Mouse (Mus musculus) lung, embryonic 16.5 days (tissue): ENCODE results near the gene Ovol1. TPM values are rescaled to one million over a fixed set of nuclear protein-coding genes. Genes with fewer than 3 reads are reported as not detected.

Experiments
- ATAC-seq: fragments of 200-750 bp; cut with Nextera tagmentation; 2 replicates; pipeline ENCODE4 v1.8.0; 2017; ENCODE audit warnings: low read depth, mild to moderate bottlenecking, moderate library complexity
- H3K27ac ChIP-seq: fragments of 300-500 bp; sonication (generic); 2 replicates; pipeline ENCODE4 v1.5.1; 2014; ENCODE audit warnings: mild to moderate bottlenecking, control low read depth, low read length
- H3K27me3 ChIP-seq: fragments of 300-500 bp; sonication (generic); 2 replicates; pipeline ENCODE4 v1.6.1; 2014; ENCODE audit warnings: low read depth, low read length, mixed read lengths; ENCODE audit not compliant: control insufficient read depth, insufficient read depth
- H3K36me3 ChIP-seq: fragments of 300-500 bp; sonication (generic); 2 replicates; pipeline ENCODE4 v1.6.1; 2014; ENCODE audit warnings: low read length; ENCODE audit not compliant: control insufficient read depth, insufficient read depth
- H3K4me1 ChIP-seq: fragments of 300-500 bp; sonication (generic); replicated peaks from 2 replicates; pipeline ENCODE4 v1.6.1; 2014; ENCODE audit warnings: low read length, mixed read lengths; ENCODE audit not compliant: control insufficient read depth, insufficient read depth
- H3K4me2 ChIP-seq: fragments of 300-500 bp; sonication (generic); 2 replicates; pipeline ENCODE4 v1.6.1; 2014; ENCODE audit warnings: low read depth, low read length, control low read depth
- H3K4me3 ChIP-seq: fragments of 300-500 bp; sonication (generic); 2 replicates; pipeline ENCODE4 v1.5.1; 2014; ENCODE audit warnings: mild to moderate bottlenecking, low read length, control low read depth
- H3K9ac ChIP-seq: fragments of 300-500 bp; sonication (generic); 2 replicates; pipeline ENCODE4 v1.6.1; 2014; ENCODE audit warnings: low read length, control low read depth
- H3K9me3 ChIP-seq: fragments of 300-500 bp; sonication (generic); 2 replicates; pipeline ENCODE4 v1.6.1; 2016; ENCODE audit warnings: low read length; ENCODE audit not compliant: control insufficient read depth
- WGBS: fragments of 180-500 bp; shearing (Covaris S2); extraction: QIAGEN DNeasy Blood & Tissue Kit; methylation state at CpG from one replicate; pipeline ENCODE4 v1.1.7; 2014; 5-methylcytosine and 5-hydroxymethylcytosine counted together
- polyA plus RNA-seq: library from polyadenylated mRNA; unstranded; fragments of >200 nt; fragmentation: Nextera tagmentation; extraction: Ambion mirVana; gene quantifications from 2 replicates; pipeline ENCODE4 v1.2.1, GENCODE M21; 2015

The Ovol1 gene
- polyA plus RNA-seq, 1 experiment from 2014 or later = 2.6 TPM

DNA sequence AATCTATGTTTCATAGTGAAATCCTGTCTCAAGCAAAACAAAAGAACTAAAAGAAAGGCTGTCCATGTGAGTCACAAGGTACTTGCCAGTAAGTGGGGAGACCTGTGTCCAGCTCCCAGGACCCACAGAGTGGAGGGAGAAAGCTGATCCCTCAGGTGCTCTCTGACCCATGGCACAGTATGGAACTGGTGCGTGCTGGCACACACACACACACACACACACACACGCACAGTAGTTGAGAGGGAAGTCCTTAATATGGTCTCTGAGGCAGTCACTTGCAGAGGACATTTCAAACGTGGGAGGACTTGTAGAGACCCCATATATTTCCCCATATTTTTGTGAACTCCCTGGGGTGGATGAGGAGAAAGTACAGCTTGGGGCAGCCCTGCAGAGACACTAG is 1.4 kb upstream of the Ovol1 start:
- peaks cover 49% of the 10 kb centered on the region for H3K27me3 ChIP-seq
- H3K9ac ChIP-seq = no peak overlapping the region
- H3K9me3 ChIP-seq = no peaks in the 10 kb centered on the region
- no peak for ATAC-seq
- no peaks in the 10 kb centered on the region for H3K36me3 ChIP-seq
- no peak overlapping the region for H3K4me3 ChIP-seq
- peaks cover 15% of the 10 kb centered on the region; the same call in 1 of the 2 replicates for H3K4me1 ChIP-seq
- no peak overlapping the region for H3K27ac ChIP-seq
- H3K4me2 ChIP-seq = no peak overlapping the region
- WGBS = 42% methylated on average over 3 of the region's 3 CpGs

DNA sequence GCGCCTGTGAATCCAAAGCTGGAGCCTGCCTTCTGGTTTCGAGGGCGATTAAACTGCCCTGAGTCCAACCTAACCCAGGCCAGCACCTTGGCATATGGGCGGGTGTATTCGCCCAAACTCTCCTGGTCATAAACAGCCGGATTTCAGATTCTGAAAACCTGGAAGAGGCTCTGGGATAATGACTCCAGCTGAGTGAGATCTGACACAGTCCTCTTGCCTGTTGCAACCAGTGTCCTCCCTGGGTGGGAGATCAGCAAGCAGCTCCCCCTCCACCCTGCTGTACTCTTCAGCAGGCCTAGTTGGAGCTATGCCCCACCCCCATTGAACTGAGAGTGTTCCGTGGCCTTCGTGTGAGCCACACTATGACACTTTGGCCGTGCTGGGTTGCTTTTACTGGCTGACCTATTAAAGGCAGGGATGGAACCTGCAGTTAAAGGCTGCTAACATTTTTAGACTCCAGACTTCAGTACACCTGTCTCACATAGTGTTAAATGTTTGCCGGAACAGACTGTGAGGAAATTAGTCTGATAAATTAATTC is 875 bp upstream of the Ovol1 start:
- Histone ChIP-seq H3K36me3 (no peaks in the 10 kb centered on the region), H3K27me3 (peaks cover 52% of the 10 kb centered on the region), H3K9ac (peak overlapping the region; percentile 11; the same call in 1 of the 2 replicates), H3K9me3 (no peaks in the 10 kb centered on the region), H3K4me2 (peak overlapping the region; percentile 73), H3K27ac (peak overlapping the region; percentile 78), H3K4me1 (peaks cover 12% of the 10 kb centered on the region; the same call in 1 of the 2 replicates), H3K4me3 (peak overlapping the region; percentile 51)
- no peak for ATAC-seq
- WGBS = 13% methylated on average over 10 of the region's 10 CpGs

DNA sequence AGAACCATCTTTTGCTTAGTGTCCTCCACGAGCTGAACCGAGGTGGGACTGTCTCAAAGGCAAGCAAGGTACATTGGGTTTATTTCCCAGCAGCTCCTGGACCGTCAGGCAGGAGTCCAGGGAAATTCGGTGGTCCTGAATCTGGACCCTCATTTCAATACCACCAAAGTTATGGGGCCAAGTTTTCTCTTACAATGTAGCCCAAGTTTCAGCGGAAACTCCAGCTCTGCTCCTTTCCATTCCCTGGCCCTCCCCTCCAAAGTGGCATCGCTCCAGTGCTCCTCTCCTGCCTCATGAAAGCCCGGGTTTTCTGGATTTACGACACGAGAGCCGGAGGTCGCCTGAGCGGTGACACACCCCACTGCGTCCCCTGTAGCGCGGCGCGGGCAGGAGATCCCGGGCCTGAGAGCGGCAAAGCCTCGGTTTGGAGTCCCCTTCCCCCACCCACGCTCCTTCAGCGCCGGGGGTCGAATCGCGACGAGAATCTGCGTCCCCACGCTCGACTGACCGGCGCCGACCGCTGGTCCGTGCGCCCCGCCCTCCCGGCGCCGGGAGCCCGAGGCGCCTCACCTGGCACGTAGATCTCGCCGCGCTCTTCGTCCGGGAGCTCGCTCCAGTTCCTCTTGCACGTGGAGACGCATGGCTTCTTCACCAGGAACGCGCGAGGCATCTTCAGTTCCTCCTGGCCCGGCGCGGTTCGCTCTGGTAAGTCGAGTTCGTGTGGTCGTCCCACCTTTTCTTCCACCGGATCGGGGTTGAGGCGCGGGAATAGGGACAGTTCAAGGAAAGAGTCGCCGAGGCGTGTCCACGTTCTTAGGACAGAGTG is 602 bp downstream of the Ovol1 start:
- WGBS = under 1% methylated on average over 69 of the region's 69 CpGs
- H3K4me1 ChIP-seq = peaks cover 12% of the 10 kb centered on the region; the same call in 1 of the 2 replicates
- H3K9me3 ChIP-seq = no peaks in the 10 kb centered on the region
- H3K36me3 ChIP-seq = no peaks in the 10 kb centered on the region
- peaks cover 57% of the 10 kb centered on the region for H3K27me3 ChIP-seq
- peak overlapping the region; percentile 56 for H3K9ac ChIP-seq
- peak overlapping the region; percentile 47 for H3K27ac ChIP-seq
- peak overlapping the region; percentile 73 for H3K4me2 ChIP-seq
- H3K4me3 ChIP-seq = peak overlapping the region; percentile 51
- no peak for ATAC-seq

DNA sequence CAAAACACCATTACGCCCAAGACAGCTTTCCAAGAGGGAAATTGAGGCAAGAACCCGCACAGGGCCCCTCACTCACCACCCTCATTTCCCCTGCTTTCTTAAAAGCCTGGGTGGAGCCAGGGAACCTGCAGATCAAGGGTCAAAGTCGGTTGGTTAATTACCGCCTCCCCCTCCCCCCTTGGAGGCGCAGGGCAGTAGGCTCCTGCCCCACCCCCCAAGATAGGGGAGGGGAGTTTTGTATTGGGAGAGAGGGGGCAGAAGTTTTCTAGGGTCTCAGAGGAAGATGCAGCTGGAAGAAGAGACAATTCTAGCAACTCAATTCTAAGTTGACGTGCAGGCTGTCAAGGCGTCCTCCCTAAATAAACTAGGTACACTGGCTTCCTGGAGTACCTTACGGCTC is 1.2 kb downstream of the Ovol1 start:
- WGBS = 17% methylated on average over 8 of the region's 8 CpGs
- H3K4me1 ChIP-seq = peaks cover 15% of the 10 kb centered on the region; the same call in 1 of the 2 replicates
- H3K9me3 ChIP-seq = no peaks in the 10 kb centered on the region
- H3K27me3 ChIP-seq = peaks cover 57% of the 10 kb centered on the region
- H3K4me3 ChIP-seq = peak overlapping the region; percentile 51
- ATAC-seq = no peak
- no peak overlapping the region for H3K27ac ChIP-seq
- H3K9ac ChIP-seq = no peak overlapping the region
- no peaks in the 10 kb centered on the region for H3K36me3 ChIP-seq
- H3K4me2 ChIP-seq = peak overlapping the region; percentile 73

DNA sequence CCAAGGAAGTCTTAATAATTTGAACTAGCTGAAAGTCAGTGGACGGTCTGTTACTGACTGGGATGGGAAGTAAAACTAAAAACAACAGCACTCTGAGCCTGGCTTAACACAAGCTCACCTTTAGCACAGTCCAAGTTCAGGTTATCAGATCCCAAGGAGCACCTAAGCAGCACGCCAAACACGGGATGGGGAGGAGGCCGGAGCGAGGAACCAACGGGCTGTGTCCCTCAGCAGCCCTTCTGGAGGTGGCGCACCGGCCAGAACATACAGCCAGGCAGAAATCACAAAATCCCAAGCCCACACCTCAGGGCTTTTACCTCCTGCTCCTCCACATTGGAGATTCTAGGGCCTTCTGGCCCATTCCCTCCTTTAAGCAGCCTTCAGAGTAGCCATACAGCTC is 1.7 kb downstream of the Ovol1 start:
- H3K27me3 ChIP-seq = peaks cover 54% of the 10 kb centered on the region

DNA sequence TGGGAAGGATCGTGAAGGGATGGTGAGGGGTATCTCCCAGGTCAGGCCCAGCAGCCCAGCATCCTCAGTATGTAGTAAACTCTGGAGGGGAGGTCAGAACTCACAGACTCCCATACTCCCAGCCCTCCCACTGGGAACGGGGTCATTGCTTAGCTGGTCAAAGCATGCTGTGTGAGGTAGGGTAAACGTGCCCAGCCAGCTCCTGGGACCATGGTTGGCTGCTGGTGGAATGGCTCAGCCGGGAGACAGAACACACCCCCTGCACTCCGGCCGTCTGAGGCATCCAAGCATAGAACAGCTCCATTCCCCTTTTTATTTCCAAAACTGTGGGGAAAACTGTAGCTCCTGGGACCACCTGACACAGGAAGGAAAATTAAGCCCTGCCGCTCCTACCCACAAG is 2.3 kb downstream of the Ovol1 start:
- ATAC-seq = no peak
- H3K4me3 ChIP-seq = no peak overlapping the region
- no peak overlapping the region for H3K27ac ChIP-seq
- H3K4me1 ChIP-seq = peaks cover 19% of the 10 kb centered on the region; the same call in 1 of the 2 replicates
- no peaks in the 10 kb centered on the region for H3K36me3 ChIP-seq
- H3K4me2 ChIP-seq = no peak overlapping the region
- no peak overlapping the region for H3K9ac ChIP-seq
- no peaks in the 10 kb centered on the region for H3K9me3 ChIP-seq
- peaks cover 54% of the 10 kb centered on the region for H3K27me3 ChIP-seq
- 46% methylated on average over 7 of the region's 7 CpGs for WGBS

More for the DNA sequence above, 1.7 kb downstream of the Ovol1 start:
- 57% methylated on average over 8 of the region's 8 CpGs for WGBS
- H3K4me1 ChIP-seq = peaks cover 19% of the 10 kb centered on the region; the same call in 1 of the 2 replicates
- H3K4me3 ChIP-seq = peak overlapping the region; percentile 51; the same call in 1 of the 2 replicates
- no peaks in the 10 kb centered on the region for H3K9me3 ChIP-seq
- peak overlapping the region; percentile 73; the same call in 1 of the 2 replicates for H3K4me2 ChIP-seq
- ATAC-seq = no peak
- no peak overlapping the region for H3K27ac ChIP-seq
- no peak overlapping the region for H3K9ac ChIP-seq
- no peaks in the 10 kb centered on the region for H3K36me3 ChIP-seq

DNA sequence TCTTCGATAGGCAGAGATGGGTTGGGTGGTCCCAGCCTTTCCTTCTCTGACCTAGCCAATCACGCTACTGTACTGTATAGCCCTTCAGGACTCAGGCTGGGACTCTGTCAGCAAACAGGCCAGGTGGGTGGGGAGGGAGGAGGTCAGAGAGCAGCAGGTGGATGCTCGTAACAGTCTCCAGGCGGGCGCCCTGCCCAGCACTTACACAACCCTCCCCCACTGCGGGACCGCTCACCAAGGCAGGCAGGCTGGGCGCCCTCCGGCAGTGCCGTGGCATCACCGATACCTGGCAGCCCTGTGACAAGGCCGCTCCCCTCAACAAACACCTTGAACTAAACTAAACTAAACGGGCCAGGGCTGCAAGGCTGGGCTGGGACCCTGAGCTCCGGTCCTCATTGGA is 6.2 kb downstream of the Ovol1 start:
- Histone ChIP-seq H3K27ac (no peak overlapping the region), H3K27me3 (peaks cover 28% of the 10 kb centered on the region), H3K9me3 (no peaks in the 10 kb centered on the region), H3K36me3 (no peaks in the 10 kb centered on the region), H3K9ac (no peak overlapping the region), H3K4me2 (0 out of 2 replicates have a peak overlapping the region, but pooled peaks have one; percentile 1), H3K4me1 (peaks cover 9% of the 10 kb centered on the region; the same call in 1 of the 2 replicates), H3K4me3 (no peak overlapping the region)
- 63% methylated on average over 14 of the region's 14 CpGs for WGBS
- ATAC-seq = peak; percentile 71

DNA sequence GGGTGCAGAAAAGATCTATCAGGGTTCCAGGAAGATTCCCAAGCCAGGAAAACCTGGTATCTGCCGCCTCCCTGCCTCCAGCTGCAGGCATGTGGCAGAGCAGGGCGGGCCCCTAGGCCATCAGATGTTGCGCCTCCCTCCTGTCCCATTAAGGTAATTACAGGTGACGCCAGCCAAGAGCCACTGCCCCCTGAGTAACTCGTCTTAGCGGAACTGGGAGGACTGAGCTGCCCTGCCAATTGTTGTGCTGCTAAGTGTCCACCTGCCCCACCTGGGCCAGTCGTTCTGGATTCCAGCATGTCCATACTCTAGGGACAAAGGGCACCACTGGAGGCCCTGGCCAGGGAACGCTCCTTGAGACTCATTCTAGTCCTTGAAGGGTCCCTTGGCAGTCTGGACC is 6.6 kb downstream of the Ovol1 start:
- H3K27ac ChIP-seq = no peak overlapping the region
- peaks cover 24% of the 10 kb centered on the region for H3K27me3 ChIP-seq
- ATAC-seq = peak; percentile 18; the same call in 1 of the 2 replicates
- H3K4me1 ChIP-seq = peaks cover 9% of the 10 kb centered on the region; the same call in 1 of the 2 replicates
- H3K9me3 ChIP-seq = no peaks in the 10 kb centered on the region
- no peak overlapping the region for H3K9ac ChIP-seq
- WGBS = 49% methylated on average over 8 of the region's 8 CpGs
- 0 out of 2 replicates have a peak overlapping the region, but pooled peaks have one; percentile 1 for H3K4me2 ChIP-seq
- no peak overlapping the region for H3K4me3 ChIP-seq
- no peaks in the 10 kb centered on the region for H3K36me3 ChIP-seq

DNA sequence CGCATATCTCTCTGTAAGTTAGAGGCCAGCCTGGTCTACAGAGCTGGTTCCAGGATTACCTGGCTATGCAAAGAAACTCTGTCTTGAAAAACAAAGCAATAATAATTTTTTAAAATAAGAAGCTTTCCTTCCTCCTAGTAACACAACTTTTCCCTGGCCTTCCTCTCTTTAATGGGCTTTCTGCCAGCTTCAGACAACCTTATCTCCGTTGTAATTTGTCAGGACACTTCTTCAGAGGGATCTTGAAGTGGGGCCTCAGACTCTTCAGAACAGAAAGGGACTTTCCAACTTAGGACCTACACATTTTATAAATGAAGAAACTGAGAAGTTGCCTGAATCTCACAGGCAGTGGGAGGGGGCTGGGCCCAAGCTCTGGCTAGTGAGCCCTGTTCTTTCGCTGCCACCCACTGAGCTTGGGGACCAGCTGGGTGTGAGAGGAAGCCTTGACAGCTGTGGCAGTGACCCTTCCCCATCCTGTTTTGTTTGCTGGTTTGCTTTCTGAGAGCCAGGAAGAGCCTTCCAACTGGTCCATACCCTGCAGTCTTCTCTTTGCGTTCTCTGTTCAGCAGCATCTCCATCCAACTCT is 12.9 kb downstream of the Ovol1 start:
- Histone ChIP-seq H3K4me1 (no peaks in the 10 kb centered on the region; the same call in 1 of the 2 replicates), H3K9me3 (no peaks in the 10 kb centered on the region), H3K9ac (no peak overlapping the region), H3K36me3 (no peaks in the 10 kb centered on the region), H3K27ac (no peak overlapping the region), H3K27me3 (no peaks in the 10 kb centered on the region), H3K4me2 (no peak overlapping the region), H3K4me3 (no peak overlapping the region)
- WGBS = 45% methylated on average over 4 of the region's 4 CpGs
- ATAC-seq = no peak; the same call in 1 of the 2 replicates
